Mouse (Mus musculus) liver, embryonic 14.5 days (tissue): ENCODE data around the gene Tbl1xr1. TPM values are rescaled to one million over a fixed set of nuclear protein-coding genes. Genes with fewer than 3 reads are reported as not detected.

Experiments used
- ATAC-seq: fragments of 200-750 bp; cut with Nextera tagmentation; 2 replicates; pipeline ENCODE4 v1.8.0; 2017; ENCODE audit warnings: moderate number of reproducible peaks, mild to moderate bottlenecking, moderate library complexity; ENCODE audit not compliant: insufficient read depth
- DNase-seq, 3 experiments: peaks; one replicate each; pipeline ENCODE4 v3.0.0-alpha.2; 2012 to 2013; ENCODE audit warnings: low read depth in 3 of 3, low spot score in 3 of 3
- H3K27ac ChIP-seq: fragments of 300-500 bp; sonication (generic); 2 replicates; pipeline ENCODE4 v1.5.1; 2014; ENCODE audit warnings: moderate library complexity, mild to moderate bottlenecking, control low read depth, inconsistent platforms
- H3K27me3 ChIP-seq: fragments of 300-500 bp; sonication (generic); 2 replicates; pipeline ENCODE4 v1.6.1; 2014; ENCODE audit warnings: mild to moderate bottlenecking, low read length, moderate library complexity; ENCODE audit not compliant: control insufficient read depth, insufficient read depth
- H3K36me3 ChIP-seq: fragments of 300-500 bp; sonication (generic); replicated peaks from 2 replicates; pipeline ENCODE4 v1.6.1; 2014; ENCODE audit warnings: low read depth; ENCODE audit not compliant: control insufficient read depth, insufficient read depth
- H3K4me1 ChIP-seq, 2 experiments: fragments of 200-500 bp in 1 of 2; fragments of 300-500 bp in 1 of 2; sonication (generic) in 1 of 2; replicated peaks; 2 replicates each; pipeline ENCODE4 v1.6.1; 2012 to 2014; ENCODE audit warnings: antibody characterized with exemption in 1 of 2, inconsistent platforms in 1 of 2, low read length in 1 of 2; ENCODE audit not compliant: control insufficient read depth in 2 of 2, insufficient read depth in 2 of 2
- H3K4me2 ChIP-seq: fragments of 300-500 bp; sonication (generic); 2 replicates; pipeline ENCODE4 v1.6.1; 2014; ENCODE audit warnings: low read depth, mild to moderate bottlenecking, control low read depth, moderate library complexity
- H3K4me3 ChIP-seq, 2 experiments: fragments of 200-500 bp in 1 of 2; fragments of 300-500 bp in 1 of 2; sonication (generic) in 1 of 2; 2 replicates each; pipeline ENCODE4 v1.5.1; 2012 to 2014; ENCODE audit warnings: low read depth in 2 of 2, low read length in 2 of 2, mild to moderate bottlenecking in 2 of 2, control low read depth in 1 of 2, inconsistent platforms in 1 of 2, moderate library complexity in 1 of 2; ENCODE audit not compliant: insufficient read depth in 1 of 2
- H3K9ac ChIP-seq: fragments of 300-500 bp; sonication (generic); replicated peaks from 2 replicates; pipeline ENCODE4 v1.6.1; 2014; ENCODE audit warnings: mild to moderate bottlenecking, control low read depth, moderate library complexity
- H3K9me3 ChIP-seq: fragments of 300-500 bp; sonication (generic); 2 replicates; pipeline ENCODE4 v1.6.1; 2016; ENCODE audit warnings: low read length, mixed read lengths; ENCODE audit not compliant: control insufficient read depth
- CTCF ChIP-seq: IDR thresholded peaks from 2 replicates; pipeline ENCODE4 v1.5.1; 2016; ENCODE audit warnings: antibody characterized with exemption, low read depth, control low read depth
- EP300 ChIP-seq: IDR thresholded peaks from 2 replicates; pipeline ENCODE4 v1.6.1; 2016; ENCODE audit warnings: antibody characterized with exemption, low read depth
- WGBS: fragments of 180-500 bp; shearing (Covaris S2); extraction: QIAGEN DNeasy Blood & Tissue Kit; methylation state at CpG from one replicate; pipeline ENCODE4 v1.1.7; 2014; ENCODE audit not compliant: insufficient replicate concordance; 5-methylcytosine and 5-hydroxymethylcytosine counted together
- polyA plus RNA-seq, 2 experiments: library from polyadenylated mRNA; depleted of rRNA in 1 of 2; stranded (reverse) in 1 of 2; unstranded in 1 of 2; fragments of >200 nt; fragmentation: Nextera tagmentation in 1 of 2; extraction: Ambion mirVana in 1 of 2; gene quantifications; 2 replicates each; pipeline versions ENCODE4 v1.2.1 to v1.2.3; 2012 to 2014

Tbl1xr1 gene
- polyA plus RNA-seq, 2 experiments = 6.5 to 6.7 TPM

DNA sequence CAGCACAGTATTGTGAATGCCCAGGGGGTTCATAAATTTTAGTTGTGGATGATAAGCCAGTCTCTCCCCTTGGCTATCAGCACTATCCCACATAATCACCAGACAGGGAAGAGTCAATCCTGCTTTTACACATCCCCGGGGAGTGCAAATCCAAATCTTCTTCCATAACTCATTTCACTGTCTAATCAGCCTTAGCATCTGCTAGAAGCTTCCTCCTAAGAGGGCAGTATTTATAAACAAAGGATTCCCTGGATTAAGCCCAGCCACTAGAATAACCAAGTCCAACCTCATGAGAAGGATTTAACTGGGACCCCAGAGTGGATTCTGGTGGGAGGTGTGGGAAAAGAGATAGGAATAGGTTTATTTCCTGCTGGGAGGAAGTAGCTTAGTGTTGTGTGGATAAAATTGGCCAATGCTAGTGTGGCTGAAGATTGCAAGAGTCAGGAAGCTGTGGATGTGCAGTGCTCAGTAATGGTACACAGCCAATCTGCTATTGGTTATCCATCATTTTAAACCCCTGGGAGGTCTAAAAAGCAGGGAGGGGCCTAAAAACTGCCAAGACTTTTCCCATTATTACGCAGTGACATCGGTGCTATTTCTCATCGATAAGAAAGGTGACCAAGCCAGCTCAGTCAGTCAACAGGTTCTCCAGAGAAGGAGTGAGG lies 19.7 kb upstream of the Tbl1xr1 start:
- Histone ChIP-seq H3K27ac (no peak overlapping the region), H3K27me3 (no peaks in the 10 kb centered on the region), H3K4me2 (no peak overlapping the region), H3K36me3 (no peaks in the 10 kb centered on the region), H3K9ac (no peak overlapping the region), H3K4me1 (no peaks in the 10 kb centered on the region), H3K4me3 (no peak overlapping the region), H3K9me3 (no peaks in the 10 kb centered on the region)
- WGBS = 67% methylated on average over 4 of the region's 4 CpGs
- ATAC-seq (no peak), DNase-seq (no peak)
- TF ChIP-seq CTCF = no peak
- no peak for TF ChIP-seq EP300

DNA sequence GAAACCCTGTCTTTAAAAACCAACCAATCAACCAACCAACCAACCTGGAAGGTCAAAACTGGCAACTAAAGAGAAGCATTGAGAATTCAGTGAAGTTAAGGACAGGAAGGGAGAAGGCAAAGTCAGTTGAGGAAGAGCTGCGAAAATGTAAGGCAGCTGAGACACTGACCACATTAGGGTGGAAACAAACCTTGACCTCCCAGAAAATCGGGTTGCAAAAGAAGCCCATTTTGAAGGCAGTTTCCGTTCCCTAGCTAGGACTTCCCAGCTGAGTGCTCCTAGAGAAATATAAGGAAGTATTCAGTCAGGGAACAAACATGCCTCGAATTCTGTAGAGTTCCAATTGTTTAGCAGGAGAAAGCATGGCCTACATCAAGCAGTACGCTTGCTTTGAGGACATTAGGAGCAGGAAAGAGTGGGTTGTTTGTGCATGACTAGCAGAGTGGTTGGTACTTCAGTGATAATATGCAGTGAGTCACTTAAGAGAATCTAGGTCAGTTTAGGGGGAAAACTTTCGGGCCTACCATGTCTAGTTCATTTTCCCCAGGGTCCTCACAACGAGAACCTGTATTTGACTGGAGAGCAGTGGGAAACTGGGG lies 18.1 kb upstream of the Tbl1xr1 start:
- Histone ChIP-seq H3K36me3 (no peaks in the 10 kb centered on the region), H3K4me2 (no peak overlapping the region), H3K4me3 (no peak overlapping the region), H3K27me3 (no peaks in the 10 kb centered on the region), H3K9me3 (no peaks in the 10 kb centered on the region), H3K27ac (no peak overlapping the region), H3K9ac (no peak overlapping the region), H3K4me1 (no peaks in the 10 kb centered on the region)
- DNase-seq (no peak), ATAC-seq (no peak)
- no peak for TF ChIP-seq EP300
- TF ChIP-seq CTCF = no peak
- WGBS = 48% methylated on average over 7 of the region's 7 CpGs

DNA sequence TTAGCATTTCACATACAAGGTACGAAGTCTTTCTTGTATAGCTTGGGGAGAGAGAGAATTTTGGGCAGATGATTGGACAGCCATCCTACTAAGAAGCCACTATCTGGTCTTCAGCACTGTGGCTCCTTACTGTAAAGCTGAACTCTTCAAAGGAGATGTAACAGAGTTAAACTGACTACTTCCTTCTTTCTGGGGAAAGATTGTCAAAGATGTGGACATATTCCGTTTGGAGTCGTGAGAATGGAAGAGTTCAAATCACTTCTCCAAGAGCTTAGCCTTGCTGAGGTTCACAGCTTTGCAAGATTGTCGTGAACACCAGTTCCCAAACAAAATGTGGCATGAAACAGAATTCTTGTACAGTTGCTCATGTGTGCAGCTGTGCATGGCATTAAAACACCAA lies 15.3 kb upstream of the Tbl1xr1 start:
- Histone ChIP-seq H3K4me3 (no peak overlapping the region), H3K36me3 (no peaks in the 10 kb centered on the region), H3K9ac (no peak overlapping the region), H3K4me1 (no peaks in the 10 kb centered on the region), H3K27ac (no peak overlapping the region), H3K9me3 (no peaks in the 10 kb centered on the region), H3K27me3 (no peaks in the 10 kb centered on the region), H3K4me2 (no peak overlapping the region)
- 56% methylated on average over 4 of the region's 4 CpGs for WGBS
- no peak for TF ChIP-seq EP300
- TF ChIP-seq CTCF = no peak
- DNase-seq (no peak), ATAC-seq (no peak)

DNA sequence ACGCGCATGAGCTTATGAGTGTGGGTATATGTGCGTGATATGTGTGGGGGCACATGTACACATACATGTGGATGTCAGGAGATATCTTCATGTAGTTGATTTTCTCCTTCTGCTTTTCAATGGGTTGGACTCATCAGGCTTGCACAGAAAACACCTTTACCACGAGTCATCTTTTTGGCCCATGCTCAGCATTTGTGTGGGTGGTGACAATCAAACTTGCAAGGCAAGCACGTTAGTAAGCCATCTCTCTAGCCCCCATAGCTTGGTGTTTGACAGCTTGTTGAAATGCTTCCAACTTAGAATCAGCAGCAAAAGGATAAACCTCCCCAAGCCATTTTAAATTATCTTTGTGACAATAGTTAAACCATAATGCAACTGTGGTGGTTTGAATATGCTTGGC lies 7.8 kb upstream of the Tbl1xr1 start:
- H3K9me3 ChIP-seq = no peaks in the 10 kb centered on the region
- no peaks in the 10 kb centered on the region for H3K4me1 ChIP-seq
- H3K4me2 ChIP-seq = no peak overlapping the region
- no peaks in the 10 kb centered on the region for H3K27me3 ChIP-seq
- no peak overlapping the region for H3K4me3 ChIP-seq
- no peak overlapping the region for H3K27ac ChIP-seq
- DNase-seq = no peak
- WGBS = 65% methylated on average over 5 of the region's 5 CpGs
- H3K9ac ChIP-seq = no peak overlapping the region
- TF ChIP-seq EP300 = no peak
- no peak for TF ChIP-seq CTCF
- H3K36me3 ChIP-seq = no peaks in the 10 kb centered on the region
- ATAC-seq = no peak

- H3K9me3 ChIP-seq = no peaks in the 10 kb centered on the region
- peaks cover 14 to 15% of the 10 kb centered on the region in 2 experiments; a peak in 3 of 4 replicates for H3K4me1 ChIP-seq
- H3K4me3 ChIP-seq = no peak overlapping the region
- WGBS = 65% methylated on average over 1 of the region's 1 CpGs
- no peak for ATAC-seq
- H3K27ac ChIP-seq = no peak overlapping the region
- no peaks in the 10 kb centered on the region for H3K27me3 ChIP-seq
- H3K9ac ChIP-seq = no peak overlapping the region
- no peak overlapping the region for H3K4me2 ChIP-seq
- TF ChIP-seq EP300 = no peak
- TF ChIP-seq CTCF = no peak
- DNase-seq = no peak
- no peaks in the 10 kb centered on the region for H3K36me3 ChIP-seq
Observed at GRCm38 (mm10) chr3:22073916-22074315, 2.5 kb upstream of the Tbl1xr1 start.
